Mouse (Mus musculus) ES-Bruce4 (cell line): ENCODE results near the gene Katnbl1. TPM values are rescaled to one million over a fixed set of nuclear protein-coding genes. Genes with fewer than 3 reads are reported as not detected.
A peak's percentile ranks its signal among the peaks of the same experiment; 100 is the strongest.

Experiments used
- H3K27ac ChIP-seq: 2 replicates; pipeline ENCODE4 v1.5.1; 2012; ENCODE audit warnings: low read length, inconsistent platforms; ENCODE audit not compliant: insufficient read depth
- H3K27me3 ChIP-seq: 2 replicates; pipeline ENCODE4 v1.6.1; 2012; ENCODE audit warnings: mild to moderate bottlenecking, low read length, inconsistent platforms; ENCODE audit not compliant: control insufficient read depth, poor library complexity, insufficient read depth, severe bottlenecking
- H3K36me3 ChIP-seq: 2 replicates; pipeline ENCODE4 v1.6.1; 2012; ENCODE audit warnings: inconsistent platforms, mild to moderate bottlenecking, low read length, moderate library complexity; ENCODE audit not compliant: control insufficient read depth, poor library complexity, insufficient read depth, severe bottlenecking
- H3K4me1 ChIP-seq: one replicate; pipeline ENCODE4 v1.8.1; 2011; ENCODE audit warnings: low read length; ENCODE audit not compliant: control insufficient read depth, insufficient read depth
- H3K4me3 ChIP-seq: 2 replicates; pipeline ENCODE4 v1.5.1; 2011; ENCODE audit warnings: low read depth, mild to moderate bottlenecking, low read length
- H3K9ac ChIP-seq: 2 replicates; pipeline ENCODE4 v1.6.1; 2012; ENCODE audit warnings: low read depth, mild to moderate bottlenecking, inconsistent platforms; ENCODE audit not compliant: poor library complexity, severe bottlenecking
- H3K9me3 ChIP-seq: replicated peaks from 2 replicates; pipeline ENCODE4 v1.6.1; 2012; ENCODE audit warnings: mild to moderate bottlenecking, low read length, inconsistent platforms; ENCODE audit not compliant: control insufficient read depth, poor library complexity, insufficient read depth, severe bottlenecking
- CTCF ChIP-seq: IDR thresholded peaks from one replicate; pipeline ENCODE4 v1.8.1; 2011; ENCODE audit warnings: low read depth, low read length
- EP300 ChIP-seq: IDR thresholded peaks from 2 replicates; pipeline ENCODE4 v1.6.1; 2011; ENCODE audit warnings: low read depth, low read length; ENCODE audit not compliant: insufficient read depth
- POLR2A ChIP-seq: IDR thresholded peaks from one replicate; pipeline ENCODE4 v1.8.1; 2011; ENCODE audit warnings: low read length; ENCODE audit not compliant: insufficient read depth
- polyA plus RNA-seq: library from polyadenylated mRNA; stranded (reverse); fragments of >200 nt; gene quantifications from 2 replicates; pipeline ENCODE4 v1.2.4, GENCODE M21; 2011; ENCODE audit warnings: low read depth; ENCODE audit not compliant: missing spikeins, insufficient read depth, insufficient read length

Katnbl1 gene
- polyA plus RNA-seq = 47.1 and 51.5 TPM in 2 replicates

DNA sequence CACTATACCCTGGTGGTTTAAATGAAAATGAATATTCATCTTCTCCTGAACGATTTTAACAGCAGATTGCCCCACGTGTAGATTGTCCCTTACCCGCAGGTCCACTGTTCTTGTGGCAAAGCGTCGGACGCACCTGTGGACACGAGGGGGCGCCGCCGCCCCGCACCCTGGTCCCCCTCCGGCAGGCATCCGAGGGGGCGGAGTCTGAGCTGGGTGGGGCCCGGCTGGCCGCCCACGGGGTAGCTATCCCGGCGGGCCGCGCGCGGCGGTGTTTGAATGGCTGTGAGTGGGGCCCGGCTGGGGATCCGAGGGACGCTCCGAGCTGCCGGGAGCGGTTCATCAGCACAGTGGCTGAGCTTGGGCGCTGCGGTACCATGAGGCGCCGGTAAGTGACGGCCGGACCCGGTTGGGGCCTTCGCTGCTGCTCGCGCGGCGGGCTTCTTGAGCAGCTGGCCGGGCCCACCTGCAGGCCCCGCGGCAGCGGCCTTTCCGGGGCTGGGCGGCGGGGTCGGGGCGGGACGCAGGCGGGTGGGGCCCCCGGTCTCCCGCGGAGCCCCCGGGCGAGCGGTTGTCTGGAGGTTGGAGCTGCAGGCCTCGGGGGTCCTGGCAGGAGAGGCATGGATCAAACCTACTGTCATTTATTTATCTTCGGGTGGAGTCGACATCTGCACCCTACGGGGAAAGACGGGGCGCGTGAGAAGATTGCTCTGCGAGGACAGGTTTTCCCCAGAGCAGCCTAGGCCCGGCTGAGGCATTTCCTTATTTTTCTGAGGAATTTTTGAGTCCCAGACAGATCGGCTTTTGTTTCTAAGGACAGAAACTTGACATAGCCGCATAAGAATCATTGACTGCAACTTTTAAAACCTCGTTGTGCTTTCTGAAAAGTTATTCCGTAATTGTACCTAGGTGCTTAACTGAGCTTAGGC, at the start of gene Katnbl1:
TSS of gene Katnbl1 (plus strand) at position 239 of the 926 bp plus-strand sequence.
- Histone ChIP-seq H3K36me3 (0 out of 2 replicates have a peak, but pooled peaks cover 2% of the 10 kb centered on the region), H3K27ac (peak within 1 kb of the TSS; percentile 97), H3K27me3 (no peaks in the 10 kb centered on the region), H3K4me3 (peak within 1 kb of the TSS; percentile 88), H3K9ac (peak within 1 kb of the TSS; percentile 99), H3K4me1 (no peaks in the 10 kb centered on the region), H3K9me3 (no peaks in the 10 kb centered on the region)
- TF ChIP-seq EP300 (0 out of 2 replicates have a peak, but pooled peaks have one; percentile 31), POLR2A (no peak), CTCF (peak; percentile 78)

DNA sequence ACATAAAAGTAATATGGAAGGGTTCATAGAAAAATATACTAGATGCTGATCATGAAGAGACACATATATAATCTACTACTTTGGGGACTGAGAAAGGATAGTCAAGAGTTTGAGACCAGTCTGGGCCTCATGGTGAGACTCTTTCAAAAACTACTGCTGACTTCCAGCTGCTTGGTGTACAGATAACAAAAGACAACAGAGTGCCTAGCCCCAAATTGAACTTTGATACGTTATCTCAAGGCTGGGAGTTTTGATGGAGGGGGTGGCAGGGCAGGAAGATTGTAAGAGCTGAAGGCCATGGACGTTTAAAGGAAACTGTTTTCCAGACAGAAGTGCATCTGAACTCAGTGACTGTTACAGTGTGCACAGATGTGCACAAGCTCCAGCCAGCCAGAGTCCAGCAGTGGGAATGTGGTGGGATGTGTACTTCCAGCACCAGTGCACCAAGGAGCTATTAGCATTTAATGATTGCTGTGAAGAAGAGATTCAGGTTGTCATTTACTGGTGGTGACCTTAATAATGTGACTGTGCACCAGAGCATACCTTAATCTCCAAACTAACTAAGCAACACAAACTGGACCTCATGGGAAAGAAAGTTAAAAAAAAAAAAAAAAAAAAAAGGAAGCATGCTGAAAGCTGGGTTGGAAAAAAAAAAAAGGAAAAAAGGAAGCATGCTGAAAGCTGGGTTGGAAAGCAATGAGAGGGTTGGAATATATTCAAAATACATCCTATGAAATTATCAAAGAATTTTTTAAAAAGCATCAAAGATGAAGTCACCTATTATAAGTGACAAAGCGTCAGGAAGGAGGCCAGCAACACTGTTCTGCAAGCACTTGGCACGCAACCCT, 46.7 kb upstream of the Katnbl1 start:
- H3K27me3 ChIP-seq = no peaks in the 10 kb centered on the region
- TF ChIP-seq CTCF = no peak
- TF ChIP-seq POLR2A = no peak
- no peak for TF ChIP-seq EP300
- no peaks in the 10 kb centered on the region for H3K36me3 ChIP-seq
- H3K9me3 ChIP-seq = no peaks in the 10 kb centered on the region
- H3K4me3 ChIP-seq = no peak overlapping the region
- H3K9ac ChIP-seq = no peak overlapping the region
- H3K4me1 ChIP-seq = no peaks in the 10 kb centered on the region
- H3K27ac ChIP-seq = no peak overlapping the region

DNA sequence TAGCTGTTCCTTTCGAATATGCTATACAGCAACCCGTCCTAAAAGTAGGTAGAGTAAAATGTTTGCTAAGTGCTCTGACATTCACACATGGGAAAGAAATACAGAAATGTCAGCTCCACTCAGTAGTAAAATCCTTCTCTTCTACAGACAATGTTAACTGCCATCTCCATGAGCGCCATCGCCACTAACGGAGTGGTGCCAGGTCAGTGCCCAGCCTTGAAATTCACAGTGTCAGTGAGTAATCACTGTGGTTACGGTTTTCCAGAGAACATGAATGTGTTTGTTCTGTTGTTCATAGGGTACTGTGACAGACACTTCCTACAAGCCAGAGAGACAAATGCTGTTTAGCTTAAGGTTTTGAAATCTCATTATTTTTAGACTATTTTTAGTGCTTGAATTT, 41.8 kb upstream of the Katnbl1 start:
- no peaks in the 10 kb centered on the region for H3K9me3 ChIP-seq
- H3K4me1 ChIP-seq = no peaks in the 10 kb centered on the region
- no peak for TF ChIP-seq CTCF
- no peak for TF ChIP-seq EP300
- no peak for TF ChIP-seq POLR2A

DNA sequence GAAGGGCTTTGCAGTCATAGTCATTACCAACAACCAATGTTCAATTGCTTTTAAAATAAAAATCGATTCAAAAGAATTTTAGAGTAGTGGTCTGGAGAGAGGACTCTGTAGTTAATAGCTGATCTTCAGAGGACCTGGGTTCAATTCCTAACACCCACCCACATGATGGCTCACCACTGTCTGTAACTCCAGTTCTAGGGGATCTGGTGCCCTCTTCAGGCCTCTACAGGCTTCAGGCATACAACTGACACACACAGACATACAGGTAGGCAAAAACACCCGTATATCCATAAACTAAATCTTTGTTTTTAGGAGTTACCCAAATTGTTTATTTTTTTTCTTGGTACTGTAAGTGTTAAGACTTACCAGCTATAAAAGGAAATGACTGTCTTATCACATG, 39.3 kb upstream of the Katnbl1 start:
- H3K9ac ChIP-seq = no peak overlapping the region
- no peak for TF ChIP-seq POLR2A
- peak; percentile 31 for TF ChIP-seq CTCF
- no peaks in the 10 kb centered on the region for H3K9me3 ChIP-seq
- no peak overlapping the region for H3K4me3 ChIP-seq
- H3K27ac ChIP-seq = no peak overlapping the region
- H3K36me3 ChIP-seq = no peaks in the 10 kb centered on the region; the same call in 1 of the 2 replicates
- H3K27me3 ChIP-seq = no peaks in the 10 kb centered on the region
- H3K4me1 ChIP-seq = no peaks in the 10 kb centered on the region

More for the DNA sequence above, 41.8 kb upstream of the Katnbl1 start:
- Histone ChIP-seq H3K27me3 (no peaks in the 10 kb centered on the region), H3K36me3 (no peaks in the 10 kb centered on the region), H3K9ac (no peak overlapping the region), H3K27ac (no peak overlapping the region), H3K4me3 (no peak overlapping the region)

DNA sequence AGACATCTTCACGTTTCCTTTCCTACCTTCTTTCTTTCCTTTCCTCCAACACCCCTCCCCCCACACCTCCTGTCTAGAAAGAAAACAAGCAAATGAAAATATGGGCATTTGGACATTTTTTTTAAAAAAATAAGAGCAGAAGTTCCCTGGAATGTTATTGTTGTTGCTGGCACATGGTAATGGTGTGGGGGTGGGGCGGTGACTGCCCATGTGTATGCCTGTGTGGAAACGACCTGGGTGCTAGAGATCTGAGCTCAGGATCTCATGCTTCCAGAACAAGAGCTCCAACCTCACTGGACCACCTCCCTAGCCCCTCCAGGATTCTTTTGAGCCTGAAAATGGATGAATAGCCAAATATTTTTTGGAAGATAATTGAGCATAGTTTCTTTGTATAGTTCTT, 37.9 kb upstream of the Katnbl1 start:
- H3K4me3 ChIP-seq = no peak overlapping the region
- no peaks in the 10 kb centered on the region for H3K4me1 ChIP-seq
- H3K9me3 ChIP-seq = no peaks in the 10 kb centered on the region
- H3K27me3 ChIP-seq = no peaks in the 10 kb centered on the region
- no peaks in the 10 kb centered on the region; the same call in 1 of the 2 replicates for H3K36me3 ChIP-seq
- H3K9ac ChIP-seq = no peak overlapping the region
- no peak overlapping the region for H3K27ac ChIP-seq
- TF ChIP-seq EP300 (no peak), POLR2A (no peak), CTCF (no peak)
